Mouse (Mus musculus): Measurements from ENCODE around the gene Calcoco1. TPM values are rescaled to one million over a fixed set of nuclear protein-coding genes. Genes with fewer than 3 reads are reported as not detected.
A peak's percentile ranks its signal among the peaks of the same experiment; 100 is the strongest.

Calcoco1 gene
- total RNA-seq, 1 experiment = 25.0 TPM

- no peak overlapping the region for H3K27ac ChIP-seq (ENCODE audit: insufficient read depth, low read depth, low read length, poor library complexity, severe bottlenecking)
- no peak overlapping the region for H3K4me3 ChIP-seq (ENCODE audit: insufficient read depth in 1 of 2, low read depth in 1 of 2, low read length in 2 of 2, poor library complexity in 1 of 2, severe bottlenecking in 1 of 2)
- no peaks in the 10 kb centered on the region for H3K9me3 ChIP-seq (ENCODE audit: control insufficient read depth, insufficient read depth, low read depth, low read length)
- no peak for TF ChIP-seq ZNF384 (IDR thresholded peaks at IDR 0.05; ENCODE audit: low read depth, low read length)
- peak; percentile 35; the same call in 1 of the 2 replicates for TF ChIP-seq ZC3H11A (IDR thresholded peaks at IDR 0.05; ENCODE audit: borderline replicate concordance, low read depth, low read length)
- no peak for TF ChIP-seq MAFK (IDR thresholded peaks at IDR 0.05; ENCODE audit: insufficient read depth, low read depth, low read length)
- no peak for TF ChIP-seq CHD2 (IDR thresholded peaks at IDR 0.05; ENCODE audit: low read depth, low read length)
- TF ChIP-seq HCFC1 (IDR thresholded peaks at IDR 0.05; ENCODE audit: borderline replicate concordance, insufficient read depth, low read length) = no peak
- H3K4me1 ChIP-seq (ENCODE audit: control insufficient read depth in 2 of 2, insufficient read depth in 2 of 2, low read length in 2 of 2, poor library complexity in 1 of 2) = no peaks in the 10 kb centered on the region
- in situ Hi-C loops (cut with MboI; ENCODE audit: low sequenced_read_pairs in 2 of 2, unreplicated experiment in 2 of 2) = no loop called here
- DNase-seq (ENCODE audit: low read depth, low spot score) = peak; percentile 38
- H3K36me3 ChIP-seq (ENCODE audit: control insufficient read depth, insufficient read depth, low read length, poor library complexity, severe bottlenecking) = no peaks in the 10 kb centered on the region
- no peak overlapping the region for H3K9ac ChIP-seq (ENCODE audit: insufficient read depth, low read depth, low read length, poor library complexity, severe bottlenecking)
These were observed 38.3 kb downstream of the Calcoco1 start for GRCm38 (mm10) chr15:102683670-102684069.

GRCm38 (mm10) chr15:102676345-102676744 lies 45.6 kb downstream of the Calcoco1 start:
- Histone ChIP-seq H3K9ac (ENCODE audit: insufficient read depth, low read depth, low read length, poor library complexity, severe bottlenecking) (no peak overlapping the region), H3K4me3 (ENCODE audit: insufficient read depth in 1 of 2, low read depth in 1 of 2, low read length in 2 of 2, poor library complexity in 1 of 2, severe bottlenecking in 1 of 2) (no peak overlapping the region), H3K4me1 (ENCODE audit: control insufficient read depth in 2 of 2, insufficient read depth in 2 of 2, low read length in 2 of 2, poor library complexity in 1 of 2) (peaks cover 0 to 7% of the 10 kb centered on the region in 2 experiments; a peak in 2 of 4 replicates), H3K36me3 (ENCODE audit: control insufficient read depth, insufficient read depth, low read length, poor library complexity, severe bottlenecking) (no peaks in the 10 kb centered on the region), H3K27ac (ENCODE audit: insufficient read depth, low read depth, low read length, poor library complexity, severe bottlenecking) (no peak overlapping the region), H3K9me3 (ENCODE audit: control insufficient read depth, insufficient read depth, low read depth, low read length) (no peaks in the 10 kb centered on the region)
- in situ Hi-C loops (cut with MboI; ENCODE audit: low sequenced_read_pairs in 2 of 2, unreplicated experiment in 2 of 2) = no loop called here
- TF ChIP-seq ZNF384 (IDR thresholded peaks at IDR 0.05; ENCODE audit: low read depth, low read length) (no peak), HCFC1 (IDR thresholded peaks at IDR 0.05; ENCODE audit: borderline replicate concordance, insufficient read depth, low read length) (no peak), MAFK (IDR thresholded peaks at IDR 0.05; ENCODE audit: insufficient read depth, low read depth, low read length) (no peak), ZC3H11A (IDR thresholded peaks at IDR 0.05; ENCODE audit: borderline replicate concordance, low read depth, low read length) (no peak), CHD2 (IDR thresholded peaks at IDR 0.05; ENCODE audit: low read depth, low read length) (no peak)
- DNase-seq (ENCODE audit: low read depth, low spot score) = peak; percentile 26

GRCm38 (mm10) chr15:102673548-102673947 lies 48.4 kb downstream of the Calcoco1 start:
- TF ChIP-seq CHD2 (IDR thresholded peaks at IDR 0.05; ENCODE audit: low read depth, low read length) (peak; percentile 75; the same call in 1 of the 2 replicates), MAFK (IDR thresholded peaks at IDR 0.05; ENCODE audit: insufficient read depth, low read depth, low read length) (no peak)
- peak overlapping the region; percentile 59; the same call in 1 of the 2 replicates for H3K9ac ChIP-seq (ENCODE audit: insufficient read depth, low read depth, low read length, poor library complexity, severe bottlenecking)

GRCm38 (mm10) chr15:102672215-102673071 lies 49.5 kb downstream of the Calcoco1 start, which contains the start of gene Atp5g2:
Atp5g2 (minus strand) TSS chr15:102672352.
- H3K9ac ChIP-seq (ENCODE audit: insufficient read depth, low read depth, low read length, poor library complexity, severe bottlenecking) = peak within 1 kb of the TSS; percentile 79
- TF ChIP-seq CHD2 (IDR thresholded peaks at IDR 0.05; ENCODE audit: low read depth, low read length) (no peak), MAFK (IDR thresholded peaks at IDR 0.05; ENCODE audit: insufficient read depth, low read depth, low read length) (no peak), ZC3H11A (IDR thresholded peaks at IDR 0.05; ENCODE audit: borderline replicate concordance, low read depth, low read length) (no peak), HCFC1 (IDR thresholded peaks at IDR 0.05; ENCODE audit: borderline replicate concordance, insufficient read depth, low read length) (no peak; the same call in 1 of the 2 replicates), ZNF384 (IDR thresholded peaks at IDR 0.05; ENCODE audit: low read depth, low read length) (no peak)
- peaks cover 15% of the 10 kb centered on the region for H3K36me3 ChIP-seq (ENCODE audit: control insufficient read depth, insufficient read depth, low read length, poor library complexity, severe bottlenecking)
- peak within 1 kb of the TSS; percentile 73 for H3K27ac ChIP-seq (ENCODE audit: insufficient read depth, low read depth, low read length, poor library complexity, severe bottlenecking)
- peaks cover 7% of the 10 kb centered on the region in 2 experiments for H3K4me1 ChIP-seq (ENCODE audit: control insufficient read depth in 2 of 2, insufficient read depth in 2 of 2, low read length in 2 of 2, poor library complexity in 1 of 2)
- DNase-seq (ENCODE audit: low read depth, low spot score) = peak; percentile 26
- in situ Hi-C loops (cut with MboI; ENCODE audit: low sequenced_read_pairs in 2 of 2, unreplicated experiment in 2 of 2) = no loop called here
- H3K9me3 ChIP-seq (ENCODE audit: control insufficient read depth, insufficient read depth, low read depth, low read length) = no peaks in the 10 kb centered on the region
- peak within 1 kb of the TSS; percentile 44 to 61 for H3K4me3 ChIP-seq (ENCODE audit: insufficient read depth in 1 of 2, low read depth in 1 of 2, low read length in 2 of 2, poor library complexity in 1 of 2, severe bottlenecking in 1 of 2)

More at GRCm38 (mm10) chr15:102673548-102673947, 48.4 kb downstream of the Calcoco1 start:
- Histone ChIP-seq H3K27ac (ENCODE audit: insufficient read depth, low read depth, low read length, poor library complexity, severe bottlenecking) (peak overlapping the region; percentile 54; the same call in 1 of the 2 replicates), H3K36me3 (ENCODE audit: control insufficient read depth, insufficient read depth, low read length, poor library complexity, severe bottlenecking) (peaks cover 8% of the 10 kb centered on the region; the same call in 1 of the 2 replicates), H3K9me3 (ENCODE audit: control insufficient read depth, insufficient read depth, low read depth, low read length) (no peaks in the 10 kb centered on the region), H3K4me1 (ENCODE audit: control insufficient read depth in 2 of 2, insufficient read depth in 2 of 2, low read length in 2 of 2, poor library complexity in 1 of 2) (peaks cover 7% of the 10 kb centered on the region in 2 experiments), H3K4me3 (ENCODE audit: insufficient read depth in 1 of 2, low read depth in 1 of 2, low read length in 2 of 2, poor library complexity in 1 of 2, severe bottlenecking in 1 of 2) (peak overlapping the region; percentile 44)
- in situ Hi-C loops (cut with MboI; ENCODE audit: low sequenced_read_pairs in 2 of 2, unreplicated experiment in 2 of 2) = no loop called here
- DNase-seq (ENCODE audit: low read depth, low spot score) = peak; percentile 83
